Mouse (Mus musculus) layer of hippocampus, adult 2 months (tissue): ENCODE results near the gene Tmem139. TPM values are rescaled to one million over a fixed set of nuclear protein-coding genes. Genes with fewer than 3 reads are reported as not detected.

Experiments used
- DNase-seq, 2 experiments: peaks; one replicate each; pipeline ENCODE4 v3.0.0; 2022; ENCODE audit warnings: low spot score in 2 of 2
- H3K27ac ChIP-seq: fragments of 200-600 bp; 2 replicates; pipeline ENCODE4 v1.8.1; 2022
- H3K4me3 ChIP-seq: fragments of 200-600 bp; 2 replicates; pipeline ENCODE4 v1.8.1; 2022; ENCODE audit warnings: mild to moderate bottlenecking
- CTCF ChIP-seq: fragments of 200-600 bp; conservative IDR thresholded peaks from 2 replicates; pipeline ENCODE4 v1.8.1; 2022; ENCODE audit warnings: antibody characterized with exemption, mild to moderate bottlenecking, moderate library complexity
- total RNA-seq, 2 experiments: library from RNA; stranded (reverse); gene quantifications; 2 replicates each; pipeline ENCODE4 v1.2.3; 2021

Tmem139 gene
- total RNA-seq, 2 experiments from 2014 or later: not detected

- TF ChIP-seq CTCF: no peak
- Histone ChIP-seq H3K4me3 (no peak overlapping the region), H3K27ac (no peak overlapping the region)
- DNase-seq: no peak
These were observed 10.0 kb upstream of the Tmem139 start for GRCm38 (mm10) chr6:42251791-42252190.

- H3K4me3 ChIP-seq: no peak overlapping the region
- DNase-seq: no peak
- no peak for TF ChIP-seq CTCF
- H3K27ac ChIP-seq: no peak overlapping the region
These were observed 8.7 kb upstream of the Tmem139 start for GRCm38 (mm10) chr6:42253103-42253502.

- peak; percentile 41 to 50 for DNase-seq
- Histone ChIP-seq H3K27ac (no peak overlapping the region), H3K4me3 (no peak overlapping the region)
- TF ChIP-seq CTCF: peak; percentile 81
These were observed 4.4 kb upstream of the Tmem139 start for GRCm38 (mm10) chr6:42257303-42257863.

GRCm38 (mm10) chr6:42260430-42260829 is 1.3 kb upstream of the Tmem139 start:
- no peak overlapping the region for H3K4me3 ChIP-seq
- DNase-seq: no peak
- H3K27ac ChIP-seq: no peak overlapping the region
- no peak for TF ChIP-seq CTCF

GRCm38 (mm10) chr6:42264626-42265312 is 3.0 kb downstream of the Tmem139 start, which contains the start of gene Casp2:
Gene Casp2, plus strand, starts transcription at chr6:42264985.
- DNase-seq: peak; percentile 98 to 99
- Histone ChIP-seq H3K27ac (peak within 1 kb of the TSS; percentile 94), H3K4me3 (peak within 1 kb of the TSS; percentile 73)
- TF ChIP-seq CTCF: peak; percentile 96

GRCm38 (mm10) chr6:42265391-42266330 is 3.9 kb downstream of the Tmem139 start:
- no peak for TF ChIP-seq CTCF
- H3K4me3 ChIP-seq: peak overlapping the region; percentile 73
- no peak for DNase-seq
- H3K27ac ChIP-seq: peak overlapping the region; percentile 94

GRCm38 (mm10) chr6:42270817-42271216 is 9.0 kb downstream of the Tmem139 start:
- TF ChIP-seq CTCF: no peak
- Histone ChIP-seq H3K27ac (no peak overlapping the region), H3K4me3 (no peak overlapping the region)
- no peak for DNase-seq

- DNase-seq: no peak
- no peak overlapping the region for H3K4me3 ChIP-seq
- H3K27ac ChIP-seq: no peak overlapping the region
- no peak for TF ChIP-seq CTCF
These were observed 14.4 kb downstream of the Tmem139 start for GRCm38 (mm10) chr6:42276151-42276550.

GRCm38 (mm10) chr6:42282865-42283528 is 21.2 kb downstream of the Tmem139 start:
- no peak for TF ChIP-seq CTCF
- no peak for DNase-seq
- Histone ChIP-seq H3K4me3 (no peak overlapping the region), H3K27ac (no peak overlapping the region)

- Histone ChIP-seq H3K4me3 (no peak within 1 kb of the TSS), H3K27ac (no peak within 1 kb of the TSS)
- no peak for TF ChIP-seq CTCF
- DNase-seq: no peak
These were observed 24.7 kb downstream of the Tmem139 start, which contains the start of gene Clcn1 for GRCm38 (mm10) chr6:42286448-42286847. Gene Clcn1, plus strand, starts transcription at chr6:42286685.

- TF ChIP-seq CTCF: no peak
- Histone ChIP-seq H3K4me3 (no peak overlapping the region), H3K27ac (no peak overlapping the region)
- DNase-seq: no peak
These were observed 25.8 kb downstream of the Tmem139 start for GRCm38 (mm10) chr6:42287562-42287961.

GRCm38 (mm10) chr6:42293327-42293726 is 31.6 kb downstream of the Tmem139 start:
- no peak overlapping the region for H3K27ac ChIP-seq
- TF ChIP-seq CTCF: no peak
- DNase-seq: no peak
- no peak overlapping the region for H3K4me3 ChIP-seq
